Mouse (Mus musculus): Measurements from ENCODE around the gene Ppp1r2.

DNA sequence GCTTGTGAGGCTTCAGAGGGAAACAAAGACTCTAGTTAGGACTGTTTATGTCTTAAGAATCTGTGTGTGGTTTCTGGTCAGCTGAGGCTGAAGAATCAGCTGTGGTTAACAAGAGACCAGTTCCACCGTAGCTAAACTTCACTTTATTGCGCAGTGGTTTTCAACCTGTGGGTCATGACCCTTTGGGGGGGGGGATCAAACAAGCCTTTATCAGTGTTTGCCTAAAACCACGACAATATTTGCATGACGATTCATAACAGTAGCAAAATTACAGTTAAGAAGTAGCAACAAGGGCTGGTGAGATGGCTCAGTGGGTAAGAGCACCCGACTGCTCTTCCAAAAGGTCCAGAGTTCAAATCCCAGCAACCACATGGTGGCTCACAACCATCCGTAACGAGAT, 69.4 kb downstream of the Ppp1r2 start:
- no peak for TF ChIP-seq CTCF (IDR thresholded peaks at IDR 0.05; ENCODE audit: borderline replicate concordance, insufficient read depth, low read depth, low read length)
- no peak for TF ChIP-seq POLR2A (IDR thresholded peaks at IDR 0.05; ENCODE audit: borderline replicate concordance, insufficient read depth, low read length)

All from cerebellum, adult 2 months (tissue).